Mouse (Mus musculus): ENCODE measurements around the gene Slc25a45.

The Slc25a45 gene

DNA sequence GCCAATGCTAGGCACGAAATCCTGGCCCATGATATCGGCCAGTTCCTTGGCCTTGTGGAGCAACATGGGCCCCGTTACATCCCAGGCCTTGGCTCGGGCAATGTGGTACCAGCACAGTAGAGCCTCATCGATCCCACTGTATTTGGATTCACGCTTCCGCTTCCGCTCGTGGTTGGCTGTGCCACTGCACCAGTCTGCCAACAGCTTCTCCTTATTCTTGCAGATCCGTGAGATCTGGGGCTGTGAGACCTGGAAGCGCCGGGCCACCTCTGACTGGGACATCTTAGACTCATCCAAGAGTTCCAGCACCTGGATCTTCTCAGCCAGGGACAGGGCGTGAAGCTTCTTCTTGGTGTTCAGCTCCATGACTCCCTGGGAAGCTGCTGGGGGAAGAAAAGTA, 15.1 kb downstream of the Slc25a45 start:
- no peak for DNase-seq (ENCODE audit: low spot score)

GRCm38 (mm10) chr19:5893282-5894001, 15.8 kb downstream of the Slc25a45 start:
- DNase-seq (ENCODE audit: low spot score) = peak; percentile 7

GRCm38 (mm10) chr19:5894002-5894678, 16.5 kb downstream of the Slc25a45 start, which contains the start of gene Tigd3:
Gene Tigd3, minus strand, starts transcription at chr19:5894149.
- peak; percentile 98 for DNase-seq (ENCODE audit: low spot score)

DNA sequence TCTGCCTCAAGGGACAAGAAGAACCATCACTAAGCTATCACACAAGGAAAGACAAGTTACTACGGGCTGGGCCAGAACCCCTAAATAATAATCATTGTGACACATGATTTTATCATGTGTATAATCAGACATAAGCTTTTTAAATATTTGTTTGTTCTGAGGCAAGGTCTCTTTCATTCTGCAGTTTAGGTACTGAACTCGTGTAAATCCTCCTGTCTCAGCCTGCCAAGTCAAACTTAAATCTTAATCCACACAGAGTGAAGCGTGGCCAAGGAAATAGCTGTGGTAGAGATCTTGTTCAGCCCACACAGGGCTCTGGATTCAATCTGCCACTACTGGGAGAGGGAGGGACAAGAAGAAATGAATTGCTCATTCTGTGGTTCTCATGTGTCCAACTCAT, 29.7 kb downstream of the Slc25a45 start:
- no peak for DNase-seq (ENCODE audit: low spot score)

DNA sequence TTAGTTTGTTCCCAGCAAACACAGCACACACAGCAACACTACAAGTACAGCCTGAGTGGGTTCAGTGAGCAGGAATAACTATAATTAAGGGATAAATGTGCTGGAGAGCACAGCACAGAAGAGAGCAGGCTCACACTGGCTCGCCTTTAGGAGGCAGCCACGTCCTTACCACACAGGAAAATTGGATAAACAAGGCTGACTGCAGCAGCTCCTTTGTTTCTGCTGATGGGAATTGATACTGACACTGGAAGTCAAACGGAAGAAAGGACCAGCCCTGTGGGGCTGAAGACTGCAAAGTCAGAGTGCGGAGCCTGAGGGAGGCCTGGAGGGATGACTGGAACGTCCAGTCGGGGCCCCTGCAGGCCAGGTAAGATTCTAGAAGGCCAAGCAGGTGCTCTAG, 32.6 kb downstream of the Slc25a45 start:
- DNase-seq (ENCODE audit: low spot score) = no peak

DNA sequence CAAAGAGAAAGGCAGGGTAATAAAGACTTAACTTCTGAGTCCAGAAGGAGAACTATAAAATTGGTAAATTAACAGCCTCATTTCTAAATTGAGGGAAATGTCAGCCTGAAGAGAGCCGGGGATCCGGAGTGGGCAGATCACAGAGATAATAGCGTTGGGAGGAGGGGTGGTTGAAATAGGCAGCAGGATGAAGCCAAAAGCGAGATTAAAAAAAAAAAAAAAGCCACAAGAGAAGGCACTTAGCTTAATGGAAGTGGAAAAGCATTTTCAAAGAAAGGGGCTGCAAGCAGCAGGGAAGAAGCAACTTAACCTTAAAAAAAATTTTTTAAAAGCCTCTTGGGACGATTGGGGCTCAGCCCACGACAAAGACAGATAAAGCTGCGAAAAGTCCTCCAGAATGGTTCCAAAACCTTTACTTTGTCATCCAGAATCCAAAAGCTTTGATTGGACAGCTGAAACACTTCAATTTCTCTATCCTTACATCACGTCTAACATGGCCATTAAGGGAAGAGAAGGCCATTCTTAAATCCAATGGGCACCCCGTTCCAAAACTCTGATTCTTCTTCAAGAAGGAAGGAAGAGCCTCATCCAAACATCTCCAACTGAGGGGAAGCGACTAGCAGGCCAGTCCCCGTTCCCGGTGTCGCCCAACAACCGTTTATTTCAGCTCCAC, 34.0 kb downstream of the Slc25a45 start:
- no peak for DNase-seq (ENCODE audit: low spot score)

- peak; percentile 100 for DNase-seq (ENCODE audit: low spot score)
These were observed 34.7 kb downstream of the Slc25a45 start for GRCm38 (mm10) chr19:5912103-5913006.

- no peak for DNase-seq (ENCODE audit: low spot score)
These were observed 35.6 kb downstream of the Slc25a45 start, which contains the start of gene Dpf2 for GRCm38 (mm10) chr19:5913007-5913719. Gene Dpf2, minus strand, starts transcription at chr19:5913010.

GRCm38 (mm10) chr19:5921715-5922114, 44.1 kb downstream of the Slc25a45 start:
- DNase-seq (ENCODE audit: low spot score) = peak; percentile 44

DNA sequence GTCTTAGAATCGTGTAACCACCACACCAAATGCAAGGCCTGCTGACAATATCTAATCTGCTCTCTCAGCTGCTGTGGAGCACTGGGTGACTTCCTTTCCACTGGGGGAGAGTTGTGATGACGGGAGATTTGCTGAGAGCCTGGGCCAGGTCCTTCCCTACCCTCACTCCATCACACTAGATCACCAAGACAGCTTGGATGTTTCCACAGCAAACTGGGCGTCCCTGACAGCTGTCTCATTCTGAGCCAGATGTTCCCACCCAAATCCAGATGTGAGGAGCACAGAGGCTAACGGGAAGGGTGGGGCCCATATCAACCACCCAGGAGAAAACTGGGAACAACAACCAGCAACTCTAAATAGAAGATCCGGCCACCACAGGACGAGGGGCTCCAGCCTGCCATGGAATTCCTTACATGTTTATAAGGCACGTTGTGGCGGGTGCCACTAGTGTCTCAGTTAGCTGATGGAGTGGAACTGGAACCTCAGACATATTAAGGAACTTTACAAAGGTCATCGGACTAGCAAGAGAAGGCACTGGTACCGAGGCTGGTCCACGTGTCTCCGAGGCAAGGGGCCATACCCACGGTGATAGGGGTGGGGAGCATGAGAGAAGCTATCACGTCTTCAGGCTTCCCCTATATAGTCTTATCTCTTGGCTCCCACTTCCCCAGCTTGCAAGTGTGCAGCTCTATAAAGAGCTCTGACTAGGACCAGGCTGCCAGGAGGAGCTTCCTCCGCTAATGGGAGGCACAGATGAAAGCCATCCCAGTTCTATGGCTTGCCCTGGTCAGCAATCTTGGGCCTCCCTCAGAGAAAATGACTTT, 44.7 kb downstream of the Slc25a45 start:
- no peak for DNase-seq (ENCODE audit: low spot score)

DNA sequence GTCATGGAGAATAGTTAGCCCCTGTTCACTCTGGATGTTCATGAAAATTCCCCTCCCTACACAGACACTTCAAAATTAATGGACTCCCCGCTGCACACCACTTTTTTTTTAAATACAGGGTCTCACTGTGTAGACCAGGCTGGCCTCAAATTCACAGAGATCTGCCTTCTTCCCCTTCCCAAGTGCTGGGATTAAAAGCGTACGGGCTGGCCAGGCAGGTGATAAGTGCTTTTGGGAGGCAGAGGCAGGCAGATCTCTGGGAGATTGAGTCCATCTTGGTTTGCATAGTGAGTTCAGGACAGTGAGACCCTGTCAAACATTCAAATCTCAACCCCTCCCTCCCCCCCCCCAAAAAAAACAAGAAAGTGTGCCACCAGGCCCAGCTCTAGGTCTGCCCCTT, 45.4 kb downstream of the Slc25a45 start:
- DNase-seq (ENCODE audit: low spot score) = no peak

DNA sequence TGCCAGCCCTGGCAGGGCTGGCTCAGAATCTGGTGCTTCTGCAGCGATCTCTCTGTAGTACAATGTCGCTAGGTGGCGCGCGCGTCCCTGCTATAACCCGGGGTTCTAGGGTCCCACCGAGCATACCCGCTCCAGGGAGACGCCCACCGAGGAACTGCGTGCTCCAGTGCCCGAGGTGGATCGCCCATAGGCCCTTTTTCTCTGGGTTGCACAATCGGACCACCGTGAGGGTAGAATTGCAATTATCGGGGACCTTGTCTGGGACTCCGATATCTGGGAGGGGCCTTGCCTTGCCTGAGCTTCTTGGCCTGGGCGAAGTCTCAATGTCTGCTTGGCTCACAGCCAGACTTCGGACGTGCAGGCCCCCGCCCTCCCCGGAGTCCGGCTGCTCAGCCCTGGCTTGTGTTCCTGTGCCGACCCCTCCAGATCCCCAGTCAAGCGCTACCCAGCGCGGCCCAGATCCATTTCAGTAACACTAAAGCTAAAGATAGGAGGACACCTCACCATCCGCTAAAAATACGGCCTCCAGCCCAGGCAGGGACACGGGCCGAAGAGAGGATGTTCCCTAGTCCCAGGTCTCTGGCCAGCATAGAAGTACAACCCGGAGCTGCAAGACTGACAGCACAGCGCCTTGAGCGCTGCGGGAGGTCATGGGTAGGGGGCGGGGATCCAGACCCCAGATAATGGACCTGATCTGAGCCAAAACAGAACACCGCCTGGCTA, 46.5 kb downstream of the Slc25a45 start:
- DNase-seq (ENCODE audit: low spot score) = peak; percentile 97

GRCm38 (mm10) chr19:5924713-5925093, 47.1 kb downstream of the Slc25a45 start, which contains the start of gene Cdc42ep2:
Gene Cdc42ep2, minus strand, starts transcription at chr19:5924816.
- DNase-seq (ENCODE audit: low spot score) = peak; percentile 97

DNA sequence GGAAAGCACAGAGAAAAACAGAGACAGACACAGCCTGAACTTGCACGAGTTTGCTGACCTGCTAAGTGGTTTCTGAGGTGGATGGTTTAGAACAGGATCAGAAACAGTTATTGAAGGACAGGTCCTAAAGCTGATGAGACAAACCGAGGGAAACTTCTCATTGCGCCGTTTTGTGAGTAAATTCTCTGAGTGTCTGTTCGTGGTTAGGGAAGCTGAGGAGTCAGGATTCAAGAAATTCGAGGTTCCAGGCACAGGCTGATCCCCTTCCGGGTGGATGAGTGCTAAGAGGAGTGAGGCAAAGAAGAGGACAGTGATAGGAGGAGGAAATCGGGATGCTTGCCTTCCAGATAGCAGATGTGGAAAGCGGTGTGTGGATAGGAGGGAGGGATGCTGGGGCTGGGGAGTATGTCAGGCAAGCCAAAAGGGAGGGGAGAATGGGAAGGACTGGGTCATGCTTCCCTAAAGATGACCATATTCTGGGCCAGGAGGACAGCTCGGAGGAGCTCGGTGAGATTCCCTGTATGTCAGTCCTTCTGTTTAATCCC, 47.8 kb downstream of the Slc25a45 start:
- no peak for DNase-seq (ENCODE audit: low spot score)

DNA sequence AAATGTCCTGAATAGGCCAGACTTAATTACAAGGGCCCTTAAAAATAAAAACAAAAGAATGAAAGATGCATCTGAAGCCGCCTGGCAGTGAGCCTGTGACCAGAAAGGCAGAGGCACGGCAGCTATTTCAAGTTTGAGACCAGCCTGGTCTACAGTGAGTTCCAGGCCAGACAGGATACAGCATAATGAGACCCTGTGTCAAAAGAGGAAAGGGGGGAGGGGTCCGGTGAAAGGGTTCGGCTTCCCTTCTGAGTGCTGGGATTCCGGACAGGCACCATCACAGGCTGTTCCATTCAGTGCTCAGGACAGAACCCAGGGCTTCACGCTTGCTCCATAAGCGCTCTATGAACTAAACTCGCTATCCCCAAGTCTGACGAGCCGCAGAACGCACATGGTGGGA, 49.4 kb downstream of the Slc25a45 start:
- no peak for DNase-seq (ENCODE audit: low spot score)

DNA sequence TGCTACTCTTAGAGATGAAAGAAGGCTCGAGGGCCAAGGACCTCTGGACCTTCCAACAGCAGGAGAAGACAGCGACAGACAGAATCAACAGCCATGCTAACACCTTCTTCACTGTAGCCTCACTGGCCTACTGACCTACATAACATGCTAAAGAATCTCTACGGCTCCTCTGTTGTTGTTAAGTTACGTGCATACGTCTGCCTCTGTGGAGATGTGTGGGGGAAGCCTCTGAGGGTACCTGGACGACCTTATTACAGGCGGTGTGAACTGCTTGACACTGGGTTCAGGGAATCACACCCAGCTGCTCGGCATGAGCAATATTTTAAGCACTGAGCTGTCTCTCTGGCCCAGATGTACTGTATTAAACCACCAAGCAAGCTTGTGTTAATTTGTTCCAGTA, 49.9 kb downstream of the Slc25a45 start:
- DNase-seq (ENCODE audit: low spot score) = no peak

DNA sequence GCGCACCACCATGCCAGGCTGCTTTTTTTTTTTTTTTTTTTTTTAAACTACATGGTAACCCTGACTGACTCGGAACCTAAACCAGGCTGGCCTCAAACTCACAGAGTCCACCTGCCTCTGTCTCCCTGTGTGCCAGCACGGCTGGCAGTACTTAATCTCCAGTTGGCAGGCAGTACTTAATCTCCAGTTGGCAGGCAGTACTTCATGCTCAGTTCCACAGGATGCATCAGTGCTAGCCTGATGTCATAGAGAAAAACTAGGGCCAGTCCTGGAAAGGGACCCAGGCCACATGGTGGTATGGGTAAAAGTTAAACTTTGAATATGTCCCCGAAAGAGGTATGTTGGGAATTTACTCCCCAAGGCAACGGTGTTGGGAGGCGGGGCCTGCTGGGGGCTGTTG, 50.5 kb downstream of the Slc25a45 start:
- DNase-seq (ENCODE audit: low spot score) = no peak

DNA sequence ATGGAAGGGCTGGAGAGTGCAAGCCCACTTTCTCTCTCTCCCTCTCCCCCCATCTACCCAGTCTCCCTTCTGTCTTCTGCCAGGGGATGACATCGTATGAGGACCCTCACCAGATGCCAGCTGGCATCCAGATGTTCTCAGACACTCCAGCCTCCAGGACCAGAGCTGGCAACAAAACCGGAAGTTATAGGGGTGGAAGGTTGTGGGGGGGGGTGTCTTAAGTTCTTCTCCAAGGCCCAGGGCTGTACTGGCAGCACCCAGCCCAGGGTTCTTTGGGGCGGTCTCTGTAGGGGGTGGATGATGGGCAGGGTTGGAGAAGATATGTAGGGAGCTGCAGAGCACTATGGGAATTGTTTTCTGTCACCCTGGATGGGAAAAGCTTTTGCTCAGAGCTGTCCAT, 50.9 kb downstream of the Slc25a45 start:
- DNase-seq (ENCODE audit: low spot score) = no peak

Measured in embryo, embryonic 10 days (tissue).